Mouse (Mus musculus): Measurements from ENCODE around the gene Ppy.

Ppy gene

DNA sequence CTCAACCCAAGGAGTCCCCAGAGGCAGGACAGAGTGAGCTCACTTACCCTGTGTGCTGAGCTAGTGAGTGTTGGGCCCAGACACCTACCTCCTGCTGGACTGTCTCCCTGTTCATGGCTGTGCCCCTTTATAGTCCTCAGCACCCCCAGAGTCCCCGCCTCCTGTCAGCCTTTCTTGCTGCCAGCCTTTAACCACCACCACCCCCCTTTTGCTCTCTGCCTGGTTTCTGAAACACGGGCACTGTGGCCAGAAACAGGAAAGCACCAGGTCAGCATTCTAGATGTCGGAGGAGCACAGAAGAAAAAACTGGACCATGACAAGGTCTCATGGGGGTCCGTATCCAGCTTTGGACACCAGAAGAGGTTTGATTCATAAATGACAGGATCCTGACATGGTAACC, at the start of gene Ppy:
Gene Ppy, minus strand, starts transcription at position 101 of the 400 bp plus-strand sequence.
- no peak for DNase-seq (ENCODE audit: low spot score)

DNA sequence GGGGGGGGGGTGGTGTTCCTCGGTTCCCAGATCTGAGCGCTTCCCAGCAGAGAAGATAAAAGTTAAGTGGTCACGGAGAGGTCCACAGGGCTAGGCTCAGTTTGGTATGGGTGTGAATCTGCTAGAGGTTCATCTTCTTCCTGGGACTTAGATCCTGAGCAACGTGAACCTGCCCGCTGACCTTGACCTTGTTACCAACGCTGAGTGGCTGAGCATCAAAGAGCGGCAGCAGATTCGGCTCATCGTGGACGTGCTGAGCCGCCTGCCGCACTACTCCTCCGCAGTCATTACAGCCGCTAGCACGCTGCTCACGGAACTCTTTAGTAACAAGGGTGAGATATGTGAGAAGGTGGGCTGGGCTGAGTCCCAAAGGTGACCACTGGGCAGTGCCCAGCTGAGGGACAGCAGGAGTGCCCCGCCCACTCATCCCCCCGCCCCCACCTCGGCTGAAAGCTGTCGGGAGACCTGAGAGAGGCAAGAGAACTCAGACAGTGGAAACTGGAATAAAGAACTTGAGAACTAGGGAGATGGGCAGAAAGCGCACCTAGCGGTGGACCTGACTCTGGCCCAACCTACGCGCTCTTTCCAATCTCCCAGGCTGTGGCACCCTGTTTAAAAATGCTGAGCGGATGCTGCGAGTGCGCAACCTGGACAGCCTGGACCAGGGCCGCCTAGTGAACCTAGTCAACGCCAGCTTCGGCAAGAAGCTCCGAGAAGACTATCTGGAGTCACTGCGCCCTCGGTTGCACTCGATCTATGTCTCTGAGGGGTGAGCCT, 46.3 kb upstream of the Ppy start:
- DNase-seq (ENCODE audit: low spot score), result no peak

DNA sequence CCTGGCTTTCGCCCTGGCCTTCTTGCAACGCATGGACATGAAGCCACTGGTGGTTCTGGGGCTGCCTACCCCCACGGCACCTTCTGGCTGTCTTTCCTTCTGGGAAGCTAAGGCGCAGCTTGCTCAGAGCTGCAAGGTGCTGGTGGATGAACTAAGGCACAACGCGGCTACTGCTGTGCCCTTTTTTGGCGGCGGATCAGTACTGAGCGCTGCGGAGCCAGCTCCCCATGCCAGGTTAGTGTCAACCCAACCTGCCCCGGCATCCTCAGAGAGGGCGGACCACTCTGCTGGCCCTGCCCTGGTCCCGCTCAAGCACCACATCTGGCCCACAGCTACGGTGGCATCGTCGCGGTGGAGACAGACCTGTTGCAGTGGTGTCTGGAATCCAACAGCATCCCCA, 45.4 kb upstream of the Ppy start:
- DNase-seq (ENCODE audit: low spot score), result no peak

DNA sequence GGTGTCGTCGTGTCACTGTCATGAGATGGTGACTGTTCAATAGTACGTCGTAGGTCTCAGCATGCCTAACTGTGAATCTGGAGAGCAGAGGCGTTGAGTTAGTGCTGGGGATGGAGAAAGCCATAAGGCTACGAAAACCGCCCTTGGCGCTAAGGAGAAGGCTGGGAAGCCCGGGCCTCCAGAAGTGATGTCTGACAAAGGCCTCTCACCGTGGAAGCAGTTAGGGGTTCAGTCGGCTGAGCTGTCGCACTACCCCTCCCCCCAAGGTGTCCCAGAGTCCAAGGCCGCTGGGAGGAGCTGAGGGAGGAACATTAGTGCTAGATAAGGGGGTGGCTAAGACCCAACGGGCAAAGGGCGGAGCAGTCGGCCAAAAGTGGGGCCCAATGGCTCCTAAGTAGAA, 44.9 kb upstream of the Ppy start:
- no peak for DNase-seq (ENCODE audit: low spot score)

DNA sequence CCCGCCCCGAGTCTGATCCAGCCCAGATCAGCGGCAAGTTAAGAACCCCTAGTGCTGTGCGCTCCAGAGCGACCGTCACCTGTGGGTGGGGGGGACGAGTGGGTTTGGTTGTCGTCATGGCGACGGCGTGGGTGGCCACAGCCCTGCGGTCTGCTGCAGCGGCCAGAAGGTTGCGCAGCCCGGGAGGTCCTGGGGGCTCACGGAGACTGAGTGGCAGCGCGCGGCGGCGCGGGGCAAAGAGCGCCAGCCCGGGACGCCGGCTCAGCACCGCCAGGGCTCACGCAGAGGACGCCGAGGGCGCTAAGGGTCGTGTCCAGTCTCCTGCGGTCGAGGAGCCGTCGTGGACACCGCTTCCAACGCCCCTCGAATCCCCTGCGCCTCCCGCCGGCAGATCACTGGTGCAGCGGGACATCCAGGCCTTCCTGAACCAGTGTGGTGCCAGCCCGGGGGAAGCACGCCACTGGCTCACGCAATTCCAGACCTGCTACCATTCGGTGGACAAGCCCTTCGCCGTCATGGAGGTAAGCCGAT, 44.4 kb upstream of the Ppy start, which contains the start of gene Nags:
Gene Nags, plus strand, starts transcription at position 43 of the 531 bp plus-strand sequence.
- no peak for DNase-seq (ENCODE audit: low spot score)

DNA sequence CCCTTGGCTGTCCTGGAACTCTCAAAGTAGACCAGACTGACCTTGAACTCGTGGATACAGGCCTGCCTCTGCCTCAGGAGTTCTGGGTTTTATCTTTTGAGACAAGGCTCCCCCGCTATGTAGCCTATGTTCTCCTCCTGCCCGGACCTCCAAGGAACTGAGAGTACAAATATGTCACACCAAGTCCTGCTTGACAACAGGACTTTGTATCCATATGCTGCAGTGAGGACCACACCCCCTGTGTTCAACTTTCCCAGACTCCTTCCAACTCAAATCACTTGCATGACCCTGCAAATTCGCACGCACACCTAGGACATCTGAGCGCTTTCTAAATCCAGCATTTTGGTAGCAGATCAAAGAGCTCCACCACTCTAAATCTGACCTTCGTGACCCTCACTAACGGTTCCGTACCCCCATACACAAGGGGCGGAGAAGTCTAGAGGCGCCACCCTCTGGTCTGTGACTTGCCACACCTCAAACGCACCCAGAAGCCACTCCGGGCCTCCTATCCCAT, 43.9 kb upstream of the Ppy start:
- DNase-seq (ENCODE audit: low spot score), result no peak

DNA sequence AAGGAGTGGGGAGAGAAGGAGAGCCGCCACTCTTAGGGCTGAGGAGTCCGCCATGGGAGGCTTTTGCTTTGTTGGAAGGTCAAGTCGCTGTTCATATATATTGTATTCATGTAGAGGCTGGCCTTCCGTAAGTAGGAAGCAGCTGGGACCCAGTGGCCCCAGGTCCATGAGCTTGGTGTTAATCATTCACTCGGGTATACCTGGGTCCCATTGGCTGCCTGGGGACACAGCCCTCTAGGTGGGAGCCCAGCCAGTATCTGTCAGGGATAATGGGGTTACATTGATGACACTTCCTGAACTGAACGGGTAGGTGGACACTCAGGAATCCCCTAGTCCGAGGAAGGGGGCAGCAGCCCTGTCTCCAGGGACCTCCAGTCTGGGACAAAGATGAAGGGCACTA, 41.2 kb upstream of the Ppy start:
- no peak for DNase-seq (ENCODE audit: low spot score)

DNA sequence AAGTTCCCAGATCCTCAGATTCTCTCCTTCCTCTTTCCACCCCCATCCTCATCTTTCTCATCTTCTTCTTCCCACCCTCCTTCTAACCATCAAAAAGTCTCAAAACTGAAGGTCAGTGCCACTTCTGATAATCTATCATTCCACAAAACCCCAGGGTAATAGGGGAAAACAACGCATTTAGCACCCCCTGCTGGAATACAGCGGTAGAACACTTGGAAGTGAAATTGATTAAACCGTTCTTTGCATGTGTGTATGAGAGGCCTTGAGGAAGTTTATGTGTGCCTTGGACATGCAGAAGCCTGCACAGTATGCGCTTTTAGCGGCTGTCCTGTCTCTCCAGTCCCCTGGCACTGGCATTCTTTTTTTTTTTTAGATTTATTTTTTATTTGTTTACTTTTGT, 39.4 kb upstream of the Ppy start:
- peak; percentile 75 for DNase-seq (ENCODE audit: low spot score)

DNA sequence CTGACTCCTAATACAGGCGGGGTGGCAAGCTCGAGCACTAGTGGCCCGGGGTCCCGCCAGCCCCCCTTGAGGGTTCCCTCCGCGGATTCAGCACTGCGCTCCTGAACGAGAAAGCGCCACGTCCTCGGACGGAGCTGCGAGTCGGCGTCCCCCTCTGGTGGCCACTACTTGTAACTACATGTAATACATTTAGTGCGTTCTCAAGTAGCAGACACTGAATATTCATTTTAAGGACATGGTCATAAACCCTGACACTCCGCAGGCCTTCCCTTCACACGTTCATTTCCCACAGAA, 37.3 kb upstream of the Ppy start:
- DNase-seq (ENCODE audit: low spot score), result peak; percentile 78

DNA sequence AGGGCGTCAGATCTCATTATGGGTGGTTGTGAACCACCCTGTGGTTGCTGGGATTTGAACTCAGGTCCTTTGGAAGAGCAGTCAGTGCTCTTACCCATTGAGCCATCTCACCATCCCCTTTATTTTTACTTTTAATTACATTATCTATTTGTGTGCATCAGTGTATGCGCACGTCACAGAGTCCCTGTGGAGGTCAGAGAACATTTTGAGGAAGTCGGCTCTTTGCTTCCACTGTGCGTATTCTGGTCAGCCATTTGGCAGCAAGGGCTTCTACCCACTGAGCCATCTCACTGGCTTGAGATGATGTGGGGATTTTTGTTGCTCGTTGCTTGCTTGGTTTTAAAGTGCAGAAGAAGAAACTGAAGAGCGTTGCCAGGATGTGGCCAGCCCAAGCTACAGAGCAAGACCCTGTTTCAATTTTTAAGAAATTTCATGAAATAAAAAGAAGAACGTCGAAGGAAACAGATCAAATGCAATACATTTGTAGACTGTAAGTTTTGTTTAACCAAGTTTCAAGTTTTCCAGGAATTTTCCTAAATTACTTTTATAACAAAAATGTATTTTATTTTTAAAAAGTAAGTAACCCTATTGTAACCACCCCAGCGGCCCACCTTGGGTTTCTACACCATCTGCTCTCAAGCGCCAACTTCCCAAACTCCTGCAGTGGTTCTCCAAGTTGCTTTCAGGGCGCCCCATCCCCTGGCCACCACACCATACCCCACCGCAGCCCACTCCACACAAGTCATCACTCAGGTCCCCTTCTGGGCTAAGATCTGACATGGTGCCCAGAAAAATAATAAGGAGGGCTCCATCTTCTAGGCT, 36.7 kb upstream of the Ppy start:
- peak; percentile 21 for DNase-seq (ENCODE audit: low spot score)

DNA sequence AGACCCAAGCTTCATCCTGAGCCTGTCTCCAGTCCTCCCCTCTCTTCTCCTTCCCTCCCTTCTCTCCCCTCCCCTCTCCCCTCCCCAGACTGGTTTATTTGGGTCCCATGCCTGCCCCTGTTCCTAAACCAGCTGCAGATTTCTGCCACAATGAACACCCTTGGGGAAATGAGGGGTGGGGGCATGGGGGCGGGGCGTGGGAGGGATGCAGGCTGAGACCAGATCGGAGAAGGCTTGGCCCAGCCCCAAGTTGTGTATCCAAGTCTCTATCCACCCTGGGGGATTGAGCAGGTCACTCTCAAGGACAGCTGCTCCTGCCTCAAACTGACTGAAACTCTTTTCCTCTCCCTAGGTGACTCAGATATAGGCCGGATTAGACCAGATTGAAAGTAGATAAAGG, 33.4 kb upstream of the Ppy start:
- peak; percentile 35 for DNase-seq (ENCODE audit: low spot score)

DNA sequence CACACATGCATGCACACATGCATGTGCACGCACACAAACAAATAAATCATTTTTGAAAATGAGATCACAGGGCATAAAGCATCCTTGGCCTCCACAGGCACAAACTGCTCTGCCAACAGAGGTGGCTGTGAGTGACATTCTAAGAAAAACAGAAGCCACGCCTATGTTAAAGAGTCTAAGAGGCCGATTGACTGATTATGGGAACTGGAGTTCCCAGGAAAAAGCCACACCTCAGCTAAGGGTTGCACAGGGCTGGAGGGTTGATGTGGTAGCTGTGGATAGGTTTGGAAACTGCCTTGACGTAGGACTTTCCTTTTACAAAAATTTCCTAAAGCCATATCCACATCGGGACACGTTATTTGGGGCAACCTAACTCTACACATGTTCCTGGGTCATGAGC, 16.3 kb upstream of the Ppy start:
- no peak for DNase-seq (ENCODE audit: low spot score)

DNA sequence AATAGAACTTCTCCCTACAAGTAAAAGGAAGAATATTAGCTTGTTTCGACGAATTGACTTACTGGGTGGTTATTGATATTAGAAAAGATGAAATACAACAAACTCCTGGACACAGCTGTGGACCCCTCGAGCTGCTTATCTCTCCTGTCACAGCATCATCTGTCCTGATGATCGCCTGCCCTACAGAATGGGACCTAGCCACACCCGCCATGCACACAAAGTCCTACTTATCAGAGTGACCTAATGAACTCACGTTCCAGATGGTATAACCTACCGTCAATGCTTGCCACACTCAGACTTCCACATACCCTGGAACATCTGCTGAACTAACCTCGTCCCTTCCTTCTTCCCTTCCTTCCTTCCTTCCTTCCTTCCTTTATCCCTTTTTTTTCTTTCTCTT, 15.1 kb upstream of the Ppy start:
- no peak for DNase-seq (ENCODE audit: low spot score)

DNA sequence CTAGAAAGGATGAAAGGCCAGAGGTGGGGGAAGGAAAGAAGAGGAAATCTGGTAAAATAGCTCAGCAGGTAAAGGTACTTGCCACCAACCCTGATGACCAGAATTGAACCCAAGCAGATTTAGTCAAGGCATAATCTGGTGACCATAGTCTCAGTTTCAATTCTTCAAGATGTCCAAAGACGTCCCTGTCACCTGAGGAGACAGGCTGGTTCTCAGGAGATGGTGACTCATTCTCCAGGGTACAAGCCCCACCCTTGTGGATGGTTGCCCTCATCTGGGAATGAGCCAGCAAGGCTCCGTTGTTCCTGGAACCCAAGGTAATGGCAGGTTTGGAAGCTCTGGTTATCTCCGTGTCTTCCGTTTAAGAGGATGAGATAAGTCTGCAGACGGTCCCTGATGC, 10.5 kb upstream of the Ppy start:
- DNase-seq (ENCODE audit: low spot score), result no peak

DNA sequence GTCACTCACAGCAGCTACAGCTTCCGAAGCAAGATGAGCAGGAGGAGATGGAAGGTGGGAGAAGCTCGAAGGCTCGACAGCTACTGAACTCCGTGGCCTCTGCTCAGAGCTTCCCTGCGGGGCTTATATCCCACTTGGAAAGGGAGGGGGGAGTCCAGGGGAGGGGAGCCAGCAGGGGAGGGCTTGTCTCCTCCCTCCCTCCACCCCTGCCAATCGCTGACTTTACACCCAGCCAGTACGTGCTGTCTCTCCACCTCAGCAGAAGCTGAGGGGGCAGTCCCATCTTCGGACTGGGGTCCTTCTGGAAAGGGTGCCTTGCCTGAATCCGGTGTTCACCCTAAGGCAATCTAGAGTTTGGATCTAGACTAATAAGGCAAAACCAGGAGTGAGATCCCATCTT, 6.6 kb upstream of the Ppy start, which contains the start of gene Pyy:
Gene Pyy, minus strand, starts transcription at position 101 of the 400 bp plus-strand sequence.
- no peak for DNase-seq (ENCODE audit: low spot score)

DNA sequence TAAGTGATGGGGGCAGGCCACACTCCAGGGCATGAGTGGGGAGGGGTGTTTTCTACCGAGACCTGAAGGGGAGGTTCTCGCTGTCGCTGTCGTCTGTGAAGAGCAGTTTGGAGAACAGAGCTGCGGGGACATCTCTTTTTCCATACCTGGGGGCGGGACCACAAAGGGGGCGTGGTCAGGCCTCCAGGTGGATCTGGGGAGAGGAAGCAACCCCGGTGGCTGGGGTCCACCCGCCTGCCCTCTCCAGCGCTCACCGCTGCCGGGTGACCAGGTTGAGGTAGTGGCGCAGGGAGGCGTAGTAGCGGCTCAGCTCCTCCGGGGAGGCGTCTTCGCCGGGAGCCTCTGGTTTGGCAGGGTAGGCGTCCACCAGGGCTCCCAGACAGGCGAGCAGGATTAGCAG, 5.8 kb upstream of the Ppy start:
- no peak for DNase-seq (ENCODE audit: low spot score)

DNA sequence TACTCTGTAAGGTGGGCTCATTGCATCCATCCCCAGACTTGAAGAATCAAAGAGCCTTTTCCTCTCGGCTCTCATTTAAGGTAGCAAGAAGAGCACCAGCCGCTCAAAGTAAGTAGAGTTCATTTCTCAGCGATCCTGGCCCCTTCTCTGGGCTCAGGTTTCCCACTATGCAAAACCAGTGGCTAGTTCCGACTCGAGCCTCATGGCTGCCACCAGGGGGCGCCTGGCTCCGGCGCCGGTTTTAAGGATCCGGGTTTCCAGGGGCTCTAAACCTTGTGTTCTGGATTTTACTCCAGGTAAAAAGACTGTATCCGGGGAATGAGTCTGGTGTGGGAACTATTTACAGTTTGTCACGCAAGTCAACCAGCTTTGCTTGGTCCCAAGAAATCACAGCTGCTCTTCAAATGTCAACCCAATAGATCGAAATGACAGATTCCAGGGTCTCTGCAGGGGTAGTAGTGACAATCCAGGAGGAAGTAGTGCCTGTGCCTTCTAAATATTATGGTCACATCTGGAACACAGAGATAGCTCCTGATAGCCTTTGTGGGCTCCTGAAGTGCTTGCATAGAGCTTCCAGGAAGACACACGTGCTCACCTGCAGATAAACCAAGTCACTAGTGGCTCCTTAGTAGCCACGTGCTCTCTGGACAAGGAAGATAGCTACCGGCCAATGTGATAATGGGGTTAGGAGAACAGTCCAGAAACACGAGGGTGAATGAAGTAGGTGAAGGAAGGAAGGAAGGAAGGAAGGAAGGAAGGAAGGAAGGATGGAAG, 1.6 kb upstream of the Ppy start:
- peak; percentile 76 for DNase-seq (ENCODE audit: low spot score)

DNA sequence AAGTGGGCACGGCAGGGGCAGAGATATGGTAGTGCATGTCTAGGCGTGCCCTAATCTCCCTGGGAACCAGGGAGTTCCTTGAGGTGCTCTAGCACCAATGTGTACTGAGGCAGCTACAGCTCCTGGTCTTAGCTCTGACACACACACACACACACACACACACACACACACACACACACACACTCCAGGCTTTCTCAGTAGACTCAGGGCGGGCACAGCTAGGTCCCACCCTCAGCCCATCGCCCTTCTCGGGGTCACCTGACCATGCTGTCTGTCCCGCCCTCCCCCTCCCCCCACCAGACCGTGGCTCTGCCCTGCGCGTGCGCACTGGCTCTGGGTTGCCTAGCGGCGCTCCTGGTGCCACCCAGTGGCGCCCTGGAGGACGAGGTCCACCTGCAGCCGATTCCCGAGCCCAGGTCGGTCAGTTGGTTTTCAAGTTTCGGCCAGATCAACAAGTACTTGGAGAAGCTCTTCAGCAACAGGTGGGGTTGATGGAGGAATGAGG, 4.2 kb downstream of the Ppy start:
- peak; percentile 90 for DNase-seq (ENCODE audit: low spot score)

DNA sequence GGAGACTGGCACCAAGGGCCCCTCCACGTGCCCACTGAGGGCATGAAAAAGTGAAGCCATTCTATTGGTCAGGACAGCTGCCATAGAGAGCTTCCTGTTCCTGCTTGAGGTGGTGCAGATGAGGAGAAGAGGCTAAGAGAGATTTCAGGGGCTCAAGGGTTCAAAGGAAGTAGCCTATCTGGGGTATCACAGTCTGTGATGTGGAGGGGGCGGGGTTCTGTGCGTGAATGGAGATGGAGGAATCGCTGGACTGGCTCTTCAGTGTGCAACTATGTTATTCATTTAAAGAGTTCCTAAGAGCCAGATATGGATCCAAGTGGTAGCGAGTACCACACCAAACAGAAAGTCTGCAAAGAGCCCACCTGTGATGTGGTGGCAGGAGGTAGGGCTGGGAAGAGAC, 4.7 kb downstream of the Ppy start:
- DNase-seq (ENCODE audit: low spot score), result no peak

DNA sequence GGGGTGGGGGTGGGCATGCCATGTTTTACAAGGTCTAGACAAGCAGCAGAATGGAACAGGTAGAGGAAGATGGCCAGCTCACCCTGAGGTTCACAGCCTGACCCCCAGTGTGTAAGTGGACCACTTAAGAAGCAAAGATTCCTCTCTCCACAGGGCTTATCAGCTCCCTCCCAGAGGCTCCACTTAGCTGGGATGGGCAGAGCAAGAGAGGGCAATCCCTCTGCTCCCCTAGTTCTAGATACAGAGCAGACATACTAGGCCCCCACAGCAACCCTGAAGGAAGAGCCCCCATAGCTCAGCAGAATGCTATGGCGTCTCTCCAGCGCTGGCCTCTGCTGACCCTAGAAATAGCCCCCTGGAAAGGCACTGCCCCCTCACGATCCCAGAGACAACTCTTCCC, 5.4 kb downstream of the Ppy start:
- DNase-seq (ENCODE audit: low spot score), result no peak

DNA sequence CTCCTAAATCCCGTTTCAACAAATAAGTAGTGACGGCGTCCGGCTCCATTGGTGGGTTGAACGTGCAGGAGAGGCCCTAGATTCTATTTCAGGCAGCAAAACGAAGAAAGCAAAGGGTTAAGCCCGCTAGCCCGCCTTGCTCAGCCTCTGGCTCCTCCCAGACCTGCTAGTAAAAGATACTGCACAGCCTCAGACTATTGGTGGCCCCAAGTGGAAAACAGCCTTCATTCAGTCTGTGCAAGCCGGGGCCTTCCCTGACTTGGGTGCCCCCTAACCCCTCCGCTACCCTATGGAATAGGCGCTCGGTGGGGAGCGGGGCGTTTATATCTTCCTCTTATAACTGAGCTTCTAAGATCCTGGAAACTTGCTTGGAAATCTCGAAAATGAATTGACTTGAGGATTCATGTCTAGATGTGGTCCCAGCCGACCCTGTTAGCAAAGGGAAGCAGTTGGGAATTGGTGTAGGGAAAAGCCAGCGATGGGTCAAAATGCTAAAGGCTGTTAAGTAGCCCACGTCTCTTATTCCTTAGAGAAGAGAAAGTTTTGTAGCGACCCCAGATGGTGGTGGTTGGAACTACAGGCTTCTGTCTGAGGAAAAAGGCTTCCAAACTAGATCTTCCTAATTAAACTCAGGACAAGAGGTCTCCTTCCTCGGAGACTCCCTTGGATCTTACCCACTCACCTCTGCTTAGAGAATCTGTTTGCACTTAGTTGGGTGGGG, 11.9 kb downstream of the Ppy start:
- DNase-seq (ENCODE audit: low spot score), result peak; percentile 87
